Mouse (Mus musculus): ENCODE data around the gene Mapk8ip3.
"Not testable (repeated sequence)": the region's sequence is repeated elsewhere in the genome, so short reads cannot be mapped to it uniquely, and the experiment has no call there.

GRCm38 (mm10) chr17:24942453-24942852 is 5.7 kb upstream of the Mapk8ip3 start:
- not testable (repeated sequence) for TF ChIP-seq POLR2A (IDR thresholded peaks at IDR 0.05; ENCODE audit: low read depth, low read length)
- 0 out of 2 replicates have a peak, but pooled peaks have one; percentile 4 for TF ChIP-seq CTCF (IDR thresholded peaks at IDR 0.05; ENCODE audit: borderline replicate concordance, insufficient read depth, low read length)
